Mouse (Mus musculus) thymus, adult 2 months (tissue): ENCODE data around the gene Bcl7a.

Source experiments
- CTCF ChIP-seq: fragments of 200-500 bp; IDR thresholded peaks from 2 replicates; pipeline ENCODE4 v1.5.1; 2012; ENCODE audit warnings: mild to moderate bottlenecking, control low read depth, low read length, moderate library complexity, borderline replicate concordance; ENCODE audit not compliant: control insufficient read depth, poor library complexity, insufficient read depth; ENCODE audit errors: extremely low read depth
- POLR2A ChIP-seq: fragments of 200-500 bp; IDR thresholded peaks from 2 replicates; pipeline ENCODE4 v1.6.1; 2012; ENCODE audit warnings: mild to moderate bottlenecking, low read length, control low read depth, moderate library complexity; ENCODE audit not compliant: control insufficient read depth, poor library complexity, insufficient read depth; ENCODE audit errors: extremely low read depth

DNA sequence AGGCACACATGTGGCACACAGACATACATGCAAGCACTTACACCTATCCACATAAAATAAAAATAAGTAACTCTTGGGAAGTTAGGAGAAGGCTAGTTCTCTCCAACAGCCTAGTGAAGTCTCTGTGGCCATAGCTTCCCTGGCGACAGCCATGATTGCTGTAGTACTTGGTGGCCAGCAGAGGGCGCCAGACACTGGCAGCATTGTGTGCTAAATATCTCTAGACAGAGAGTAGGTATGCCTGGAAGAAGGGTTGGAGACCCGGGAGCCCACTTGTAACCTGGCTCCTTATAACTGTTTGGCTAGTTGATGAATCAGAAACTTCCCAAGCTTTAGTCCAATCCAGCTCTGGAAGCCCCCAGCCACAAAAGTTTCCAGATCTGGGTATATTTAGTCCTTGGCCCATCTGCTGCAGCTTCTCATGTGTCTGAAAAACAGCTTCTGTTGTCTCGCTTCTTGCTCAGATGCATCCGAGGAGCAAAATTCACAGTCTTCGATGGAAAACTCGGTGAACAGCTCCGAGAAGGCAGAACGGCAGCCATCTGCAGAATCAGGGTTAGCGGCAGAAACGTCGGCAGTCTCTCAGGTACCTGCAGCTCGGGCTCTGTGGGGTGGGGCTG is 25.3 kb downstream of the Bcl7a start:
- TF ChIP-seq CTCF (peak; percentile 79; the same call in 1 of the 2 replicates), POLR2A (no peak)
